21 mouse cellular contexts compared by ENCODE assay signal in the genomic region with DNA sequence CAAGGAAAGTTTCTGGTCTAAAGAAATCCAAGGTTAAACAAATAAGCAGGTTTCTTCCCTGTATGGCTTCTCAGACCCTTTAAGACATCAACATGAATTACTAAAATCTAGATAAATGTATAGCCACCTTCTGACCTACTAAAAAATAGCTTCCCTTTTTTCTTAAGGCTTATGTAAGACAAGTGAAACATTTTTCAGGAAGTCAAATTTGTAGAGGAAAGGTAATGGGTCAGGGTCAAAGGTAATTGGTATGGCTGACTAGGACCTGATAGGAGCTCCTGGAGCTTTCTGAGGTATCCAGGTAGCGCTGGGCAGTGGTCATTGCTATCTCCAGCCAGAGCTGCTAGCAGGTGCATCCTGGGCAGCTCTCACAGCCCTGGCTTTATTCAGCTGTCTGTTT.
DNase-seq lines count a peak whose midpoint lies in the region; ATAC-seq and TF ChIP-seq lines count a peak whose summit lies in the region.
"Had no signal": no experiment of that assay in that cellular context is flagged by ENCODE, and none has a peak within 500 bp of the region (broad histone marks: within the 10 kb centered on the region; RNA-seq: fewer than 3 reads in every experiment).

No protein-coding gene starts in this region.

- ATAC-seq in neural tube, embryonic 13.5 days (ENCODE audit: low read depth) = no peak
- no peak for ATAC-seq in hindbrain, embryonic 12.5 days (ENCODE audit: low FRiP score)
- no peak for ATAC-seq in midbrain, embryonic 12.5 days (ENCODE audit: low FRiP score, low read depth)
- peak; percentile 30; the same call in 1 of the 2 replicates for ATAC-seq in neutrophil, adult 5-6 weeks (ENCODE audit: extremely low read depth, insufficient number of reproducible peaks, low FRiP score, poor library complexity, severe bottlenecking)
- ATAC-seq: forebrain, embryonic 15.5 days; Patski had no signal

- no peak for TF ChIP-seq CTCF in left cerebral cortex, adult 2 months (IDR thresholded peaks at IDR 0.05)

- no peak for DNase-seq in neural tube, embryonic 10.5 days (ENCODE audit: extremely low spot score, low spot score)
- DNase-seq in left cerebral cortex, adult 2 months (ENCODE audit: extremely low spot score in 1 of 2, low spot score in 2 of 2) = no peak
- DNase-seq in left cerebral cortex, postnatal 10 days (ENCODE audit: extremely low spot score in 1 of 2, low spot score in 2 of 2) = no peak
- no peak for DNase-seq in adrenal gland, adult 8-10 months
- DNase-seq: adrenal gland, postnatal 25 days; cerebellum, adult 18-20 months; gastrocnemius, postnatal 25 days; kidney, adult 18-20 months; kidney, postnatal 10 days; lung, adult 18-20 months; right cerebral cortex, postnatal 14 days; spleen, adult 18-20 months; thymus, postnatal 4 days had no signal

- no peak overlapping the region for H3K9ac ChIP-seq in neural tube, embryonic 13.5 days
- H3K9ac ChIP-seq in hindbrain, embryonic 12.5 days = no peak overlapping the region
- H3K9ac ChIP-seq in midbrain, embryonic 12.5 days (replicated peaks) = no peak overlapping the region
- H3K9ac ChIP-seq: forebrain, embryonic 15.5 days; neural tube, embryonic 12.5 days had no signal

- intact Hi-C loops in left cerebral cortex, adult 2 months (cut with DNase I) = no loop called here
- intact Hi-C loops in left cerebral cortex, postnatal 10 days (cut with DNase I) = no loop called here

- no peak overlapping the region for H3K4me3 ChIP-seq in neural tube, embryonic 13.5 days
- H3K4me3 ChIP-seq in hindbrain, embryonic 12.5 days = no peak overlapping the region
- H3K4me3 ChIP-seq in midbrain, embryonic 12.5 days = no peak overlapping the region
- no peak overlapping the region for H3K4me3 ChIP-seq in left cerebral cortex, adult 2 months
- H3K4me3 ChIP-seq: forebrain, embryonic 15.5 days; neural tube, embryonic 12.5 days had no signal

- peaks cover 83% of the 10 kb centered on the region for H3K4me1 ChIP-seq in neural tube, embryonic 13.5 days (replicated peaks)
- H3K4me1 ChIP-seq in hindbrain, embryonic 12.5 days = peaks cover 75% of the 10 kb centered on the region
- peaks cover 54% of the 10 kb centered on the region for H3K4me1 ChIP-seq in midbrain, embryonic 12.5 days

- H3K27ac ChIP-seq in neural tube, embryonic 13.5 days (replicated peaks) = peak overlapping the region; percentile 64
- peak overlapping the region; percentile 60; the same call in 1 of the 2 replicates for H3K27ac ChIP-seq in hindbrain, embryonic 12.5 days
- peak overlapping the region; percentile 80 for H3K27ac ChIP-seq in midbrain, embryonic 12.5 days (replicated peaks)
- no peak overlapping the region for H3K27ac ChIP-seq in left cerebral cortex, adult 2 months
- H3K27ac ChIP-seq: forebrain, embryonic 15.5 days had no signal

- H3K27me3 ChIP-seq in neural tube, embryonic 13.5 days = no peaks in the 10 kb centered on the region
- H3K27me3 ChIP-seq in hindbrain, embryonic 12.5 days = no peaks in the 10 kb centered on the region
- peaks cover 18% of the 10 kb centered on the region for H3K27me3 ChIP-seq in midbrain, embryonic 12.5 days
- H3K27me3 ChIP-seq: neural tube, embryonic 12.5 days; Patski had no signal

- H3K36me3 ChIP-seq in neural tube, embryonic 13.5 days = no peaks in the 10 kb centered on the region
- H3K36me3 ChIP-seq in hindbrain, embryonic 12.5 days = no peaks in the 10 kb centered on the region
- H3K36me3 ChIP-seq in midbrain, embryonic 12.5 days = no peaks in the 10 kb centered on the region
- H3K36me3 ChIP-seq: forebrain, embryonic 15.5 days; neural tube, embryonic 12.5 days had no signal

- no peak overlapping the region for H3K4me2 ChIP-seq in neural tube, embryonic 13.5 days
- H3K4me2 ChIP-seq in hindbrain, embryonic 12.5 days (replicated peaks) = no peak overlapping the region
- peak overlapping the region; percentile 16; the same call in 1 of the 2 replicates for H3K4me2 ChIP-seq in midbrain, embryonic 12.5 days (replicated peaks)
- H3K4me2 ChIP-seq: forebrain, embryonic 15.5 days; liver, embryonic 11.5 days; neural tube, embryonic 12.5 days had no signal

- H3K9me3 ChIP-seq in neural tube, embryonic 13.5 days = no peaks in the 10 kb centered on the region
- H3K9me3 ChIP-seq in hindbrain, embryonic 12.5 days (replicated peaks) = no peaks in the 10 kb centered on the region
- no peaks in the 10 kb centered on the region for H3K9me3 ChIP-seq in midbrain, embryonic 12.5 days
- H3K9me3 ChIP-seq: forebrain, embryonic 15.5 days; neural tube, embryonic 12.5 days had no signal

- 57% methylated on average over 1 of the region's 1 CpGs for WGBS in neural tube, embryonic 13.5 days
- 58% methylated on average over 1 of the region's 1 CpGs for WGBS in hindbrain, embryonic 12.5 days
- WGBS in midbrain, embryonic 12.5 days = 21% methylated on average over 1 of the region's 1 CpGs
